Mouse (Mus musculus): Measurements from ENCODE around the gene Fkbp7. TPM values are rescaled to one million over a fixed set of nuclear protein-coding genes. Genes with fewer than 3 reads are reported as not detected.

The Fkbp7 gene
- total RNA-seq, 2 experiments from 2014 or later, result 3.8 to 4.2 TPM

Other genes with a start within 250 kb of the Fkbp7 start
- gene Prkra, start 25.1 kb downstream of the Fkbp7 start, total RNA-seq (2021), result 10 to 100 TPM; 14.6 to 18.8 TPM
- gene Pjvk, start 24.6 kb downstream of the Fkbp7 start, total RNA-seq (2021), result not detected
- gene Plekha3, start 2.2 kb upstream of the Fkbp7 start, total RNA-seq (2021), result 10 to 100 TPM; 25.9 to 29.1 TPM